Mouse (Mus musculus) CD8-positive naive resting alpha-beta T cell, adult 2 months (primary cell): ENCODE data around the gene Actg1.

Source experiments
- DNase-seq, 2 experiments: peaks; one replicate each; pipeline ENCODE4 v3.0.0; 2022; ENCODE audit warnings: low read depth in 2 of 2, low spot score in 2 of 2

Actg1 gene

GRCm38 (mm10) chr11:120313906-120314685, 34.2 kb downstream of the Actg1 start:
- DNase-seq: no peak

- no peak for DNase-seq
Observed at GRCm38 (mm10) chr11:120312069-120312468, 36.3 kb downstream of the Actg1 start.

- DNase-seq: no peak
Observed at GRCm38 (mm10) chr11:120311561-120311960, 36.8 kb downstream of the Actg1 start.

- DNase-seq: peak in 1 of 2 experiments; percentile 30
Observed at GRCm38 (mm10) chr11:120310813-120311312, 37.5 kb downstream of the Actg1 start.

GRCm38 (mm10) chr11:120308441-120309320, 39.7 kb downstream of the Actg1 start:
- no peak for DNase-seq

GRCm38 (mm10) chr11:120307566-120308430, 40.5 kb downstream of the Actg1 start:
- DNase-seq: peak; percentile 86 to 90

GRCm38 (mm10) chr11:120307132-120307413, 41.3 kb downstream of the Actg1 start:
- no peak for DNase-seq

GRCm38 (mm10) chr11:120306366-120307131, 41.8 kb downstream of the Actg1 start:
- no peak for DNase-seq

- DNase-seq: no peak
Observed at GRCm38 (mm10) chr11:120305535-120306365, 42.6 kb downstream of the Actg1 start.

- peak; percentile 79 to 84 for DNase-seq
Observed at GRCm38 (mm10) chr11:120304886-120305534, 43.3 kb downstream of the Actg1 start.

- DNase-seq: no peak
Observed at GRCm38 (mm10) chr11:120304350-120304694, 44.0 kb downstream of the Actg1 start.

- no peak for DNase-seq
Observed at GRCm38 (mm10) chr11:120303559-120304349, 44.6 kb downstream of the Actg1 start.

- no peak for DNase-seq
Observed at GRCm38 (mm10) chr11:120303119-120303518, 45.2 kb downstream of the Actg1 start.

- DNase-seq: no peak
Observed at GRCm38 (mm10) chr11:120299484-120299883, 48.9 kb downstream of the Actg1 start.

GRCm38 (mm10) chr11:120298441-120299141, 49.8 kb downstream of the Actg1 start:
- no peak for DNase-seq

GRCm38 (mm10) chr11:120297767-120298166, 50.6 kb downstream of the Actg1 start:
- DNase-seq: no peak

GRCm38 (mm10) chr11:120296305-120297144, 51.8 kb downstream of the Actg1 start:
- no peak for DNase-seq
